Mouse (Mus musculus): ENCODE measurements around the gene Macrod1.

DNA sequence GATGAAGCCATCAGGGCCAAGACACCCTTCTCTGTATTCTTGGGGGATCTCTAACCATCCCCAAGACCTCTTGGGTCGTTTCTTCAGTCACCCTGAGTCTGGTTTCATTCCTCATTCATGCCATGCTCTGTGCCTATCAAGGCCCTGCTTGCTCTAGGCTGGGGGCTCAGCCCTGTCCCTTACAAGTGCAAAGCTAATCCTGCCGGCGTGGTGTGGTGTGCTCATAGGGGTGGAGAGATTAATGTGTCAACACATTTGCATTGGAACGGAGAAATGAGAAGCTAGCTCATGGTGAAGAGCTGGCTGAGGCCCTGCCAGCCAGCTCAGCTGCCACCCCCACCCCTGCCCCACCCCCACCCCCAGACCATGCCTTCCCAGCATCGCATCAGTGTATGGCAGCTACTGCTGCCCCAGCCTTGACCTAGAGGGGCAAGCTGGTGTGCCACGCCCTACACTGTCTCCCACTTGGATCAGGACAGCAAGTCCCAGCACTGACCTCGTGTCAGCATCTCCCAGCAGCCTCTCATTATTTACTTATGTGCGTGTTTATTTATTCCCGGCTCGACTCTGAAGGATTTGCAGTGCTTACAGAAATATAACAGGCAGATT lies 66.2 kb downstream of the Macrod1 start:
- no peak for TF ChIP-seq CTCF (IDR thresholded peaks at IDR 0.05; ENCODE audit: low read depth, low read length)
- no peak for TF ChIP-seq TAL1 (conservative IDR thresholded peaks at IDR 0.05; ENCODE audit: low read depth, low read length)
- TF ChIP-seq POLR2AphosphoS5 (IDR thresholded peaks at IDR 0.05; ENCODE audit: insufficient replicate concordance, low read depth, low read length): no peak
